Mouse (Mus musculus) adrenal gland, postnatal 25 days (tissue): ENCODE data around the gene Smurf2. TPM values are rescaled to one million over a fixed set of nuclear protein-coding genes. Genes with fewer than 3 reads are reported as not detected.

Source experiments
- DNase-seq: peaks from one replicate; pipeline ENCODE4 v3.0.0; 2021; ENCODE audit warnings: mixed read lengths
- long read RNA-seq: library from polyadenylated mRNA; stranded (forward); transcript quantifications from one replicate; pipeline ENCODE4 v2.0.0, GENCODE M21; 2021
- total RNA-seq: library from RNA; stranded (reverse); gene quantifications from 2 replicates; pipeline ENCODE4 v1.2.3, GENCODE M21; 2021

The Smurf2 gene
- total RNA-seq = 35.3 and 40.8 TPM in 2 replicates
- long read RNA-seq, partial matches to known transcripts = 8 of 19 reads
- long read RNA-seq, other reads (novel, unspliced or antisense) = 9 of 19 reads

- peak; percentile 90 for DNase-seq
Measured at GRCm38 (mm10) chr11:106920551-106921379, at the start of gene Smurf2. Gene Smurf2 (minus strand): TSS chr11:106920715.

GRCm38 (mm10) chr11:106969798-106970197 lies 49.3 kb upstream of the Smurf2 start:
- no peak for DNase-seq

- DNase-seq = peak; percentile 20
Measured at GRCm38 (mm10) chr11:106967630-106968029, 47.1 kb upstream of the Smurf2 start.

- no peak for DNase-seq
Measured at GRCm38 (mm10) chr11:106965881-106966280, 45.4 kb upstream of the Smurf2 start.

- no peak for DNase-seq
Measured at GRCm38 (mm10) chr11:106962310-106962709, 41.8 kb upstream of the Smurf2 start.

GRCm38 (mm10) chr11:106961471-106962081 lies 41.1 kb upstream of the Smurf2 start:
- DNase-seq = no peak

GRCm38 (mm10) chr11:106959121-106959520 lies 38.6 kb upstream of the Smurf2 start:
- DNase-seq = no peak

- no peak for DNase-seq
Measured at GRCm38 (mm10) chr11:106958407-106959071, 38.0 kb upstream of the Smurf2 start.

GRCm38 (mm10) chr11:106957271-106957980 lies 36.9 kb upstream of the Smurf2 start:
- peak; percentile 62 for DNase-seq

GRCm38 (mm10) chr11:106954566-106954965 lies 34.1 kb upstream of the Smurf2 start:
- no peak for DNase-seq

GRCm38 (mm10) chr11:106954116-106954515 lies 33.6 kb upstream of the Smurf2 start:
- no peak for DNase-seq

- no peak for DNase-seq
Measured at GRCm38 (mm10) chr11:106937306-106937705, 16.8 kb upstream of the Smurf2 start.

- DNase-seq = no peak
Measured at GRCm38 (mm10) chr11:106930366-106930765, 9.9 kb upstream of the Smurf2 start.

- DNase-seq = no peak
Measured at GRCm38 (mm10) chr11:106928935-106929334, 8.4 kb upstream of the Smurf2 start.

- DNase-seq = no peak
Measured at GRCm38 (mm10) chr11:106927950-106928349, 7.4 kb upstream of the Smurf2 start.

- no peak for DNase-seq
Measured at GRCm38 (mm10) chr11:106927226-106927625, 6.7 kb upstream of the Smurf2 start.

- no peak for DNase-seq
Measured at GRCm38 (mm10) chr11:106926732-106927131, 6.2 kb upstream of the Smurf2 start.

- DNase-seq = peak; percentile 61
Measured at GRCm38 (mm10) chr11:106919612-106920550, 634 bp downstream of the Smurf2 start.

- DNase-seq = no peak
Measured at GRCm38 (mm10) chr11:106918901-106919300, 1.6 kb downstream of the Smurf2 start.

- no peak for DNase-seq
Measured at GRCm38 (mm10) chr11:106911257-106911656, 9.3 kb downstream of the Smurf2 start.

GRCm38 (mm10) chr11:106908016-106908415 lies 12.5 kb downstream of the Smurf2 start:
- DNase-seq = no peak
